Mouse (Mus musculus) mouse trophoblast stem cell (cell line): ENCODE data around the gene Tenm4.

ENCODE experiments used
- in situ Hi-C, 2 experiments: fragments of 300-500 bp; cut with MseI, MboI; formaldehyde crosslinking; loops; 2 replicates in 1 of 2; 3 replicates in 1 of 2; pipeline ENCODE4 v1.15.1; 2025

The Tenm4 gene

GRCm38 (mm10) chr7:96951281-96952051 is 780.4 kb downstream of the Tenm4 start, which contains the start of gene Nars2:
Gene Nars2, plus strand, starts transcription at chr7:96951505.
- in situ Hi-C loops = no loop called here

GRCm38 (mm10) chr7:96952094-96952493 is 781.0 kb downstream of the Tenm4 start:
- in situ Hi-C loops = no loop called here

- in situ Hi-C loops = no loop called here
Measured at GRCm38 (mm10) chr7:96959168-96959567, 788.1 kb downstream of the Tenm4 start.
